Mouse (Mus musculus) left cerebral cortex, postnatal 25 days (tissue): ENCODE results near the gene Scn5a. TPM values are rescaled to one million over a fixed set of nuclear protein-coding genes. Genes with fewer than 3 reads are reported as not detected.
A peak's percentile ranks its signal among the peaks of the same experiment; 100 is the strongest.

Experiments
- DNase-seq, 2 experiments: peaks; one replicate each; pipeline ENCODE4 v3.0.0; 2022; ENCODE audit warnings: low spot score in 2 of 2, mixed read lengths in 1 of 2
- intact Hi-C: fragments of 180-260 bp; cut with DNase I; formaldehyde crosslinking; loops from one replicate; pipeline ENCODE4 v1.15.1; 2025
- total RNA-seq, 2 experiments: library from RNA; stranded (reverse); gene quantifications; 2 replicates each; pipeline ENCODE4 v1.2.3; 2021

Scn5a gene
- total RNA-seq, 2 experiments from 2014 or later: 2.9 to 5.1 TPM

DNA sequence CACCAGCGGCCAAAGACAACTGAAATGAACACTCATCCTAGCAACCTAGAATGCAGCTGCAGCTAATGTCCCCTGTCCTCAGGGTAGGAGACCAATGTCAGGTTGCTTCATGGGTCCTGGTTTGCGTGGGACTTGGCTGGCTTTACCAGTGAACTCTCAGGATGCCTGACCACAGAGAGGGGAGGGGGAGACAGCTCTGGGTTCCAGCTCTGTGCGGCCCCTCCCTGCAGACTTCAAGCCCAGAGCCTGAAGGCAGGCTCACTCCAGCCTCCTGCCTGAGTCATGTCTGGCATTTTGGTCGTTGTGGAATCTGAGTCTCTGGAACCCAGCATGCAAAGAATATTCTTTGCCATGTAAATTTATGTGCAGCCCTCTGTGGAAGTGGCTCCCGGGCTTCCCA is 11.0 kb downstream of the Scn5a start:
- peak in 1 of 2 experiments; percentile 53 for DNase-seq
- intact Hi-C loops: no loop called here

DNA sequence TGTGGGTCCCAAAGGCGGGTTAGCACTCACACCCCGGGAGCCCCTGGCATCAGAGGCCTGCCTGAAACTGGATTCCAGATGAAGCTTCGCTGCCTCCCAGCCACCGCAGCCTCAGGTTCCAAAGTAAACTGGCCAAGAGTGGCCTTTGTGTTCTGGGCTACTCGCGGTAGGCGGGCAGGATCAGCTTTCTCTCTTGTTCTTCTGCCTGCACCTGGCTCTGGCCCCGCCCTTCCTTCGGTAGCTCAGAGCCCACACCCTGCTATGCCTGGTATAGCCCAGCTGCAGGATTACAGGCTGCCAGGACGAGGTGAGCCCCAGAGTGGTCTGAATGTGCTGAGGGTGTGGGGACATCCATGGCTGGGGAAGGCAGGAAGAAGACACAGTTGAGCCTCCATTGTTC is 12.6 kb downstream of the Scn5a start:
- intact Hi-C loops: no loop called here
- DNase-seq: no peak

DNA sequence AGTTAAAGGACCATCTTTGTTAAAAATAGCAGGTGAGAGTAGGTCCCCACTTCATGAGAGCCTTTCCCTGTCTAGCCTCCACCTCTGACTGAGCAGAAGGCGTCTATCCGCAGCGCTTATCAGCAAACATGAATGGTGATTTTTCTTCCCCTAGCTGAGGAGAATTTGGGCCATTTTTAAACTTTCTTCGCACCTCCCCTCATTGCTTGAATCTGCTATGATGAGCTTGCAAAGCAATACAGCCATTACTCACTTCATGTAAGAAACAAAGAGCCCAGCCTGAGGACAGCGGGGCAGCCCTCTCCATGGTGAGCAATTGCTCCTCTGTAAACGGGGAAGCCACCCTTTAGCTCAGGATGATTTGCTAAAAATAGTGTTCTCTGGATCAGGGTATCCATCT is 14.0 kb downstream of the Scn5a start:
- intact Hi-C loops: no loop called here
- DNase-seq: peak in 1 of 2 experiments; percentile 78

DNA sequence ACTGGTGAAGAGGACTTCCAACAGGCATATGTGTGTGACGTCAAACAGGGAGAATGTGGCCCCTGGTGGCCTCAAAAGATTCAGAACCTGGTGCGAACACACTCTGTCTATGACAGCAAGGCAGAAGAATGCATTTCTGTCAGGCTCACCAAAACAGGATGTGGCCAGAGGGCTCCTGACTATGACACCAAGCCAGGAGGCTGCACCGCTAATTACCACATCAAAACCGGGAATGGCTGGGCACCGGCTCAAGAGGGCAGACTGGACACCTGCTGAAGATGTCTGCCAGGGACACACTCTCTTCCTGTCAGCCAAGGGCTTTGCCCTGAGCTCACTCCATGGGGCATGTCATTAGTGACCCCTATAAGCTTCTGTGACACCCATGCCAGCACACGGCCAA is 15.2 kb downstream of the Scn5a start:
- intact Hi-C loops: no loop called here

GRCm38 (mm10) chr9:119562256-119562655 is 16.6 kb downstream of the Scn5a start:
- DNase-seq: no peak
- intact Hi-C loops: no loop called here

More for the DNA sequence above, 15.2 kb downstream of the Scn5a start:
- DNase-seq: no peak

GRCm38 (mm10) chr9:119561746-119562145 is 17.1 kb downstream of the Scn5a start:
- DNase-seq: no peak
- intact Hi-C loops: no loop called here

DNA sequence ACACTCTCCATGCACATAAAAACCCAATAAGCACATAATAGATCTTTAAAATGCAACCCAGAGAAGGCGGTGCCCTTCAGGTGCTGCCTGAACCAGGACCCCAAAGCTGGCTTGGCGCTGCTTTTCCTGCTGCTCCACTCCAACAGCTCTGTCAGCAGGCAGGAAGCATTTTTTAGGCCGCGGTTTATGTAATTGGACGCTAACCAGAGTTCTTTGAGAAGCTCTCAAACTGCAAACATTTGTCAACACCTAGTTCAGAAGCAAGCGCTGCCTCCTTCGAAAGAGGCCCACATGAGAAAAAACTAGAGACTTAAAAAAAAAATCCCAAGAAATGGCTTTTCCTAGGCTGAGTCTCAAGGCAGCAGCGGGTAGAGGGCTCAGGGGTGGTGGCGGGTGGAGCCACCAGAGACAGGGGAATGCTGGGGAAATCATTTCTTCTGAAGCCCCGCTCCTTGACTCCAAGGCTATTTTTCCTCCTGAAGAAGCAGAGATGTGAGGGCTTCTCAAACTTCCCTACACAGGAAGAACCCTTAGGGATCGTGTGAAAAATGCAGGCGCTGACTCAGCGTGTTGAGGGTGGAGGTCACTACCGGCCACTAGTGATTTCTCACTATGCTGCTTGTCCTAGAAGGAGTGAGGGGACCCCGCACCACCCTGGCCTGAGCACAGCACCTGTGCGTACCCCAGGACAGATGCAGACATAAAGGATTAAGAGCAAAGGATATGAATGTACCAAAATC is 19.1 kb downstream of the Scn5a start:
- intact Hi-C loops: no loop called here
- peak in 1 of 2 experiments; percentile 73 for DNase-seq

DNA sequence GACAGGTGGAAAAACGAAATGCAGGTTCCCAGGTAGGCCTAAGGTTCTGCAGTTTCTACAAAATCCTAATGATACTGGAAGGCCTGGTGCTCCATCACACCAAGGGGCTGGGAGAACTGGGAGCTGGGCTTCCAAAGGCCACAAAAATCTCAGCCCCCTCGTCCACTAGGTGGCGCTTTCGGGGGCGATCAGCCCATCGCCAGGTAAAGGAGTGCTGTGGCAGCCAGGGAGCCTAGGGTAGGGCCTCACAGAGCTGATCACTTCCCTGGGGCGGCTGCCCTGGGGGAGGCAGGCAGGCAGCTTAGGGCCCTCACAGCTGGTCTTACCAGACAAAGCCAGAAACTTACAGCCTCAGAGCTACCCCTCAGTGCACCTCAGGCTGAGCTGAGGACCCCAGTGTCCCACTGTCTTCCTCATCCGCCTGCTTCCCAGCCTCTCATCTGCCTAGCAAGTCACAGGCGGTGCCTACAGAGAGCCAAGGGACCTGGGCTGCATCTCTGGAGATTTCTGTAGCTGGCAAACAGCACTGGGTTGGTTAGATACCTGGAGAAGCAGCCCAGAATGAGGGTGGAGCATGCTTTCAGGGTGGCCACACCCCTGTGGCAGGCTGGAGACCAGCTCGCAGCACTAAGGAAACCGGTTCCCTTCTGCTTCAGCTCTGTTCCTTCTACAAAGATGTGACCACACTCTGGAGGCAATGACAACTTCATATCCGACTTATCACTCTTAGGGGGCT is 20.5 kb downstream of the Scn5a start:
- peak in 1 of 2 experiments; percentile 24 for DNase-seq
- intact Hi-C loops: no loop called here

DNA sequence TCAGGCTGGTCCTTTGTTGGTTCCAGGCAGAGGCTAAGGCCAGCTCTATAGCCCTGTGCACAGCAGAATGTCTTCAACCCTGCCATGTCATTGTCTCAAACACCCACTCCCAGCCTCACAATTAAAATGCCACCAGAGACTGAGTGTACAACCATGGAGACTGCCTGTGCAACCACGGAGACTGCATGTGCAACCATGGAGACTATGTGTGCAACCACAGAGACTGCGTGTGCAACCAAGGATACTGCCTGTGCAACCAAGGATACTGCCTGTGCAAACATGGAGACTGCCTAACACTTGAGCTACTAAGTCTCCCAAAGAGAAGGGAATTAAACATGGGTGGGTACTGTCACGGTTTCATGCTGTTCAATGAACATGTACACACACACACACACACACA is 22.8 kb downstream of the Scn5a start:
- intact Hi-C loops: no loop called here
- no peak for DNase-seq

- DNase-seq: no peak
- intact Hi-C loops: no loop called here
Measured at GRCm38 (mm10) chr9:119547528-119547927, 31.3 kb downstream of the Scn5a start.

DNA sequence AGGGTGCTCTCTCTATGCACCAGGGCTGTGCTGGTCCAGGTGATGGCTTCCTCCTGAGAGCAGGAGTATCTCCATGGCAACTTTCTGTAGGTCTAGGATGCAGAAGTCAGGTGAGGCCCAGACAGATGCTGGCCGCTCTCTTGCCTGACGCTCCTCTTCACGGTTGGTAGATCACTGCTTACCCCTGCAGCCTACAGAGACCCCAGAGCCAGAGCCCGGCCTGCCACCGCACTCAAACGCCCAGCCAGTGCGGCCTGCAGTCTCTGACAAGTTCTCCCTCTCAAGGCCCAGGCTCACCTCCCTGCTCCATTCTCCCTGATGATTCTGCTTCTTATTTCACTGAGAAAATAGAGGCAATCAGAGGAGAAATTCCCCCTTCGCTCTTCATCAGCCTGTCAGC is 31.7 kb downstream of the Scn5a start:
- no peak for DNase-seq
- intact Hi-C loops: no loop called here

GRCm38 (mm10) chr9:119540726-119541125 is 38.1 kb downstream of the Scn5a start:
- no peak for DNase-seq
- intact Hi-C loops: no loop called here

- intact Hi-C loops: no loop called here
- DNase-seq: no peak
Measured at GRCm38 (mm10) chr9:119537823-119538222, 41.0 kb downstream of the Scn5a start.

- DNase-seq: no peak
- intact Hi-C loops: no loop called here
Measured at GRCm38 (mm10) chr9:119531684-119532417, 47.0 kb downstream of the Scn5a start.

DNA sequence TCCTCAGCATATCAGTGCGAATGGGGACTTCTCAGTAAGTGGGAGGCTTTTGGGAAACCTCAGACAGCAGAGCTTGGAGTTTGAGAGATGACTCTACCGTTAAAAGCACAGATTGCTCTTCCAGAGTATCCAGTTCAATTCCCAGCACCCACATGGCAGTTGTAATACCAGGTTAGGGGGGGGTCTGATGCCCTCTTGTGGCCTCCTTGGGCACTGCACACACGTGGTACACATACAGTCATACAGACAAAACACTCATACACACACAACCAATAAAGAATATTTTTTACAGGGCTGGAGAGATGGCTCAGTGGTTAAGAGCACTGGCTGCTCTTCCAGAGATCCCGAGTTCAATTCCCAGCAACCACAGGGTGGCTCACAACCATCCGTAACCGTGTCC is 54.3 kb downstream of the Scn5a start:
- DNase-seq: no peak
- intact Hi-C loops: no loop called here

DNA sequence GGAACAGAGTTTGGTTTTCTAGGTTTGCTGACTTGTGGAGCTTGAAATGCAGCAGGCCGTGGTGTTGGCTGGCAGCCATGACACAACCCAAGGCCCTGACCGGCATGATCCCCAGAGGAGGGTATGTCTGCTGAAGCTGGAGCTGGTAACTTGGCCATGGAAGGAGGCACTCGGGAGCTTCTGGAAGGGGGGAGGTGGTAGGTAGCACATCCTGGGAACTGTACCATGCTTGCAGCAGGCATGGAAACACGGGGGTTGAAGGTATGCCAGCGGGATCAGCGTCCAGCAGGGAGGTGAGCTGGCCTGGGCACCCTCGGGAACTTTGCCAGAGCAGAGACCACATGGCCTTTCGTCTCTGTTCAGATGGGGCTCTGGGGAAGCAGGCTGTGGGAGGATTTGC is 55.5 kb downstream of the Scn5a start:
- intact Hi-C loops: no loop called here
- no peak for DNase-seq

DNA sequence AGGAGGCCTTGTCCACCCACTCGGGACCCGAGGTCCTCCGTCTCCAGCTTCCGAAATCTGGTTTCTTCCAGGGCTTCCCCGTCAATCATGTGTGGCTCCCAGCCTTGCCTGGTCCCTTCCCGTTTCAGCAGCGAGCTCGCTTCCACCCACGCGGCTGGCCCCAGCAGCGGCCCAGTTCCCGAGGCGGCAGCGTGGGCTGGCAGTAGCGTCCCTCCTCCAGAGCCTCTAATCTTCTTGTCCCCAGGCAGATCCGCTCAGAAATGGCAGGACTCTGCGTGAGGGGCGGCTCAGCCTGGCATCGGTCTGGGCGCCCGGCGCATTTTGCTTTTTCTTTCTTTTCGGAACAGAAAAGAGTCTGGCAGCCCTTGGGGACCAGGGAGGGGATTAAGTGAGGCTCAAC is 59.7 kb downstream of the Scn5a start:
- intact Hi-C loops: no loop called here
- peak; percentile 17 to 62 for DNase-seq

DNA sequence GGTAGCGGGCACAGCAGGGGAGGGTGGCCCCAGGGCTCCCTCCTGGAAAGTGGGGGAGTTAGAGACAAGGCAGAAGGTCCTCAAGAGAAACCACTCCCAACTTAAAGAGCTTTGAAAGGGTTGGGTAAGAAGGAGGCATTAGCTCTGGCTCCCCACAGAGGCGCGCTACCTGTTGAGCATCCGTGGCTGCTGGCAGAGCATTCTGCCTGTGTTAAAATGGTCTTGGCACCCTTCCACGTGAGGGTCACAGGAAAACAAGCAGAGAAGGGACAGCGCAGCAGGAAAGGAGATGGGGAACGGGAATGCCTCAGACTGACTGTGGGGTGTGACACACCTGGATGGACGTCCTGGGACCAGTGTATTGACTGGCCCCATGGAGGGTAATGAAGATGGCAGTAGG is 60.6 kb downstream of the Scn5a start:
- no peak for DNase-seq
- intact Hi-C loops: no loop called here

GRCm38 (mm10) chr9:119517467-119517866 is 61.3 kb downstream of the Scn5a start:
- intact Hi-C loops: no loop called here

DNA sequence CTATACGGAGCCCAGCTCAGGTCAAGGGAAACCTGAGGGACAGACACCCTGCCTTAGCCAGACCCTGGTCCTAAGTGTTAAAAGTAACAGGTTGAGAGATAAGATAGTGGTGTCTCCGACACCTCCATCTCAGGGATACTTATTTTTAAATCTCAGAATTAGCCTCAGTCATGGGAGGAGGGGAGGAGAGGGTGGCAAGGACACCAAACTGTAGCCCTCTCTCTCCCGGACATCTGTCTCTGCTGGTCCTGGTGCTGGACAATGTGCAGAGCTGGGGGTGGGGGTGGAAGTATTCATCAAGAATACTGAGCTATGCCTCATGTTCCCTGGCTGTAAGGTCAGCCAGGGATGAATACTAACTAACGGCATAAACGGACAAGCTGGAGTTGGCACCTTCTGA is 62.0 kb downstream of the Scn5a start:
- intact Hi-C loops: no loop called here
- no peak for DNase-seq

More at GRCm38 (mm10) chr9:119517467-119517866, 61.3 kb downstream of the Scn5a start:
- DNase-seq: no peak

GRCm38 (mm10) chr9:119515454-119515853 is 63.4 kb downstream of the Scn5a start:
- DNase-seq: no peak
- intact Hi-C loops: no loop called here
